Mouse (Mus musculus) layer of hippocampus, adult 8-10 months (tissue): ENCODE results near the gene Sf3b3. TPM values are rescaled to one million over a fixed set of nuclear protein-coding genes. Genes with fewer than 3 reads are reported as not detected.
A peak's percentile ranks its signal among the peaks of the same experiment; 100 is the strongest.
"Not testable (repeated sequence)": the region's sequence is repeated elsewhere in the genome, so short reads cannot be mapped to it uniquely, and the experiment has no call there.

Experiments
- DNase-seq, 2 experiments: peaks; one replicate each; pipeline ENCODE4 v3.0.0; 2022; ENCODE audit warnings: low spot score in 2 of 2
- total RNA-seq, 4 experiments: library from RNA; stranded (reverse); gene quantifications; 2 replicates each; pipeline ENCODE4 v1.2.4; 2022

Sf3b3 gene
- total RNA-seq, 4 experiments from 2014 or later, result 64.5 to 78.9 (median 76.6) TPM

GRCm38 (mm10) chr8:110808495-110809472 is 37.8 kb downstream of the Sf3b3 start:
- peak in 1 of 2 experiments; percentile 36 for DNase-seq

GRCm38 (mm10) chr8:110806146-110806545 is 40.4 kb downstream of the Sf3b3 start:
- no peak for DNase-seq

GRCm38 (mm10) chr8:110805669-110806068 is 40.9 kb downstream of the Sf3b3 start, which contains the start of gene Il34:
Il34 (minus strand) TSS chr8:110805924.
- DNase-seq, result no peak

- no peak for DNase-seq
These were observed 41.6 kb downstream of the Sf3b3 start for GRCm38 (mm10) chr8:110804825-110805514.

- DNase-seq, result no peak
These were observed 42.7 kb downstream of the Sf3b3 start for GRCm38 (mm10) chr8:110803856-110804255.

- no peak for DNase-seq
These were observed 43.6 kb downstream of the Sf3b3 start for GRCm38 (mm10) chr8:110802988-110803387.

- no peak for DNase-seq
These were observed 49.5 kb downstream of the Sf3b3 start for GRCm38 (mm10) chr8:110797086-110797485.

- no peak for DNase-seq
These were observed 52.1 kb downstream of the Sf3b3 start for GRCm38 (mm10) chr8:110794363-110794965.

- no peak for DNase-seq
These were observed 52.7 kb downstream of the Sf3b3 start for GRCm38 (mm10) chr8:110793936-110794335.

GRCm38 (mm10) chr8:110793511-110793910 is 53.1 kb downstream of the Sf3b3 start:
- no peak for DNase-seq

GRCm38 (mm10) chr8:110792574-110793200 is 53.9 kb downstream of the Sf3b3 start:
- peak; percentile 33 to 36 for DNase-seq

GRCm38 (mm10) chr8:110791164-110791563 is 55.4 kb downstream of the Sf3b3 start:
- no peak for DNase-seq

- no peak for DNase-seq
These were observed 56.3 kb downstream of the Sf3b3 start for GRCm38 (mm10) chr8:110790270-110790669.

- DNase-seq, result no peak
These were observed 57.0 kb downstream of the Sf3b3 start for GRCm38 (mm10) chr8:110789571-110789970.

GRCm38 (mm10) chr8:110788981-110789380 is 57.6 kb downstream of the Sf3b3 start:
- DNase-seq, result no peak

GRCm38 (mm10) chr8:110787411-110787954 is 59.1 kb downstream of the Sf3b3 start:
- no peak for DNase-seq

GRCm38 (mm10) chr8:110786934-110787333 is 59.7 kb downstream of the Sf3b3 start:
- no peak for DNase-seq

GRCm38 (mm10) chr8:110786501-110786900 is 60.1 kb downstream of the Sf3b3 start:
- not testable (repeated sequence) for DNase-seq

GRCm38 (mm10) chr8:110785366-110785765 is 61.2 kb downstream of the Sf3b3 start:
- DNase-seq, result no peak

- DNase-seq, result no peak
These were observed 66.5 kb downstream of the Sf3b3 start for GRCm38 (mm10) chr8:110779924-110780718.
